Mouse (Mus musculus) liver, embryonic 11.5 days (tissue): ENCODE measurements at regions not wholly inside any gene's neighbourhood (a gene's known extent, or its start where the extent isn't known, plus 50 kb on each side); places are given as distances from the start of the nearest gene placed in this dataset.
A peak's percentile ranks its signal among the peaks of the same experiment; 100 is the strongest.

Experiments
- ATAC-seq: fragments of 200-750 bp; cut with Nextera tagmentation; replicated peaks from 2 replicates; pipeline ENCODE4 v1.8.0; 2017; ENCODE audit warnings: moderate number of reproducible peaks, mild to moderate bottlenecking, moderate TSS enrichment, moderate library complexity; ENCODE audit not compliant: low FRiP score
- DNase-seq: peaks from one replicate; pipeline ENCODE4 v3.0.0-alpha.2; 2017; ENCODE audit warnings: low spot score
- H3K27ac ChIP-seq: fragments of 300-500 bp; sonication (generic); 2 replicates; pipeline ENCODE4 v1.5.1; 2014; ENCODE audit warnings: mild to moderate bottlenecking, low read depth, low read length, control low read depth
- H3K27me3 ChIP-seq: fragments of 300-500 bp; sonication (generic); replicated peaks from 2 replicates; pipeline ENCODE4 v1.6.1; 2014; ENCODE audit warnings: low read length, mixed read lengths; ENCODE audit not compliant: control insufficient read depth, insufficient read depth
- H3K36me3 ChIP-seq: fragments of 300-500 bp; sonication (generic); 2 replicates; pipeline ENCODE4 v1.6.1; 2014; ENCODE audit warnings: mild to moderate bottlenecking, low read length, moderate library complexity, mixed read lengths; ENCODE audit not compliant: control insufficient read depth, insufficient read depth
- H3K4me1 ChIP-seq: fragments of 300-500 bp; sonication (generic); replicated peaks from 2 replicates; pipeline ENCODE4 v1.6.1; 2014; ENCODE audit warnings: low read length, mixed read lengths; ENCODE audit not compliant: control insufficient read depth, insufficient read depth
- H3K4me2 ChIP-seq: fragments of 300-500 bp; sonication (generic); 2 replicates; pipeline ENCODE4 v1.6.1; 2014; ENCODE audit warnings: mild to moderate bottlenecking, control low read depth, moderate library complexity
- H3K4me3 ChIP-seq: fragments of 300-500 bp; sonication (generic); 2 replicates; pipeline ENCODE4 v1.5.1; 2014; ENCODE audit warnings: low read depth, low read length, control low read depth
- H3K9ac ChIP-seq: fragments of 300-500 bp; sonication (generic); 2 replicates; pipeline ENCODE4 v1.6.1; 2014; ENCODE audit warnings: low read depth, low read length, control low read depth
- H3K9me3 ChIP-seq: fragments of 300-500 bp; sonication (generic); 2 replicates; pipeline ENCODE4 v1.6.1; 2016; ENCODE audit warnings: low read length, inconsistent platforms, mixed read lengths; ENCODE audit not compliant: control insufficient read depth
- WGBS: fragments of 180-500 bp; shearing (Covaris S2); extraction: QIAGEN DNeasy Blood & Tissue Kit; methylation state at CpG from one replicate; pipeline ENCODE4 v1.1.7; 2014; 5-methylcytosine and 5-hydroxymethylcytosine counted together

- H3K27ac ChIP-seq: no peak overlapping the region
- H3K36me3 ChIP-seq: no peaks in the 10 kb centered on the region
- WGBS: 65% methylated on average over 11 of the region's 11 CpGs
- ATAC-seq (peak; percentile 41; the same call in 1 of the 2 replicates), DNase-seq (no peak)
- no peaks in the 10 kb centered on the region for H3K27me3 ChIP-seq
- no peak overlapping the region for H3K9ac ChIP-seq
- H3K4me2 ChIP-seq: no peak overlapping the region
- no peak overlapping the region for H3K4me3 ChIP-seq
- H3K4me1 ChIP-seq: no peaks in the 10 kb centered on the region
- no peaks in the 10 kb centered on the region for H3K9me3 ChIP-seq
Measured at GRCm38 (mm10) chr6:100356617-100357399, 69.5 kb upstream of the Rybp start.

GRCm38 (mm10) chr6:100355858-100356257, 68.6 kb upstream of the Rybp start:
- H3K4me2 ChIP-seq: no peak overlapping the region
- 73% methylated on average over 9 of the region's 9 CpGs for WGBS
- H3K27me3 ChIP-seq: no peaks in the 10 kb centered on the region
- H3K4me1 ChIP-seq: no peaks in the 10 kb centered on the region
- no peak for ATAC-seq
- H3K9ac ChIP-seq: no peak overlapping the region
- no peak overlapping the region for H3K27ac ChIP-seq
- no peaks in the 10 kb centered on the region; the same call in 1 of the 2 replicates for H3K9me3 ChIP-seq
- H3K4me3 ChIP-seq: no peak overlapping the region
- H3K36me3 ChIP-seq: no peaks in the 10 kb centered on the region
- DNase-seq: no peak

- Histone ChIP-seq H3K9ac (no peak overlapping the region), H3K4me2 (no peak overlapping the region), H3K27ac (no peak overlapping the region), H3K27me3 (no peaks in the 10 kb centered on the region), H3K4me3 (no peak overlapping the region), H3K4me1 (no peaks in the 10 kb centered on the region), H3K36me3 (no peaks in the 10 kb centered on the region), H3K9me3 (no peaks in the 10 kb centered on the region; the same call in 1 of the 2 replicates)
- no peak for ATAC-seq
- no peak for DNase-seq
- WGBS: 80% methylated on average over 7 of the region's 7 CpGs
Measured at GRCm38 (mm10) chr6:100347481-100347880, 60.2 kb upstream of the Rybp start.

- ATAC-seq: no peak
- 62% methylated on average over 3 of the region's 3 CpGs for WGBS
Measured at GRCm38 (mm10) chr6:100345073-100345472, 57.8 kb upstream of the Rybp start.

GRCm38 (mm10) chr6:100341305-100342290, 54.3 kb upstream of the Rybp start:
- Histone ChIP-seq H3K4me2 (no peak overlapping the region), H3K27me3 (peaks cover 6% of the 10 kb centered on the region), H3K4me3 (no peak overlapping the region), H3K4me1 (peaks cover under 1% of the 10 kb centered on the region), H3K36me3 (no peaks in the 10 kb centered on the region), H3K9ac (no peak overlapping the region), H3K27ac (no peak overlapping the region), H3K9me3 (no peaks in the 10 kb centered on the region)
- DNase-seq (no peak), ATAC-seq (no peak)
- 52% methylated on average over 13 of the region's 13 CpGs for WGBS

More at GRCm38 (mm10) chr6:100345073-100345472, 57.8 kb upstream of the Rybp start:
- Histone ChIP-seq H3K4me2 (no peak overlapping the region), H3K4me3 (no peak overlapping the region), H3K36me3 (no peaks in the 10 kb centered on the region), H3K27ac (no peak overlapping the region), H3K9me3 (no peaks in the 10 kb centered on the region), H3K27me3 (no peaks in the 10 kb centered on the region), H3K9ac (no peak overlapping the region), H3K4me1 (no peaks in the 10 kb centered on the region; the same call in 1 of the 2 replicates)
- no peak for DNase-seq

GRCm38 (mm10) chr6:100338291-100338690, 51.0 kb upstream of the Rybp start:
- Histone ChIP-seq H3K9ac (no peak overlapping the region), H3K27me3 (peaks cover 14% of the 10 kb centered on the region), H3K4me3 (no peak overlapping the region), H3K9me3 (no peaks in the 10 kb centered on the region), H3K36me3 (no peaks in the 10 kb centered on the region), H3K4me2 (no peak overlapping the region), H3K4me1 (peaks cover 3% of the 10 kb centered on the region), H3K27ac (no peak overlapping the region)
- WGBS: 87% methylated on average over 4 of the region's 4 CpGs
- ATAC-seq (no peak), DNase-seq (no peak)
